Comparison of ENCODE assay signal across 8 mouse cellular contexts in genomic region chr19:52992880-52993440, GRCm38 (mm10). TPM values are rescaled to one million over a fixed set of nuclear protein-coding genes. Genes with fewer than 3 reads are reported as not detected.
DNase-seq lines count a peak whose midpoint lies in the region; ATAC-seq and TF ChIP-seq lines count a peak whose summit lies in the region.

No protein-coding gene starts in this region.

- peak; percentile 21 for DNase-seq in thymus, postnatal 14 days
- DNase-seq in thymus, adult 18-20 months = no peak
- DNase-seq in hindbrain, embryonic 11.5 days (ENCODE audit: low spot score) = peak; percentile 67
- peak; percentile 56 for DNase-seq in layer of hippocampus, adult 9-10 months (ENCODE audit: low spot score)
- DNase-seq in splenic B cell, adult 2 months (ENCODE audit: low read depth, low spot score) = peak; percentile 34
- no peak for DNase-seq in adrenal gland, postnatal 4 days (ENCODE audit: low spot score in 2 of 2)

- TF ChIP-seq POLR2A in cortical plate, adult 2 months (IDR thresholded peaks at IDR 0.05; ENCODE audit: extremely low read depth, insufficient read depth, low read length) = no peak

- no peak overlapping the region for H3K9ac ChIP-seq in hindbrain, embryonic 11.5 days (ENCODE audit: low read depth, low read length)

- H3K27me3 ChIP-seq in hindbrain, embryonic 11.5 days (ENCODE audit: control insufficient read depth, insufficient read depth, low read length) = no peaks in the 10 kb centered on the region
- no peaks in the 10 kb centered on the region for H3K27me3 ChIP-seq in splenic B cell, adult 2 months (ENCODE audit: control insufficient read depth, insufficient read depth, low read length, poor library complexity, severe bottlenecking)

- H3K27ac ChIP-seq in cortical plate, adult 2 months (ENCODE audit: insufficient read depth, low read length) = no peak overlapping the region
- H3K27ac ChIP-seq in hindbrain, embryonic 11.5 days (ENCODE audit: low read depth, low read length) = no peak overlapping the region

- H3K4me2 ChIP-seq in hindbrain, embryonic 11.5 days (replicated peaks; ENCODE audit: low read depth, low read length) = no peak overlapping the region

- H3K4me1 ChIP-seq in cortical plate, adult 2 months (ENCODE audit: control insufficient read depth, insufficient read depth, low read length) = no peaks in the 10 kb centered on the region
- H3K4me1 ChIP-seq in hindbrain, embryonic 11.5 days (replicated peaks; ENCODE audit: control insufficient read depth, insufficient read depth, low read length) = no peaks in the 10 kb centered on the region

- H3K4me3 ChIP-seq in cortical plate, adult 2 months (ENCODE audit: insufficient read depth, low read length) = no peak overlapping the region
- no peak overlapping the region for H3K4me3 ChIP-seq in hindbrain, embryonic 11.5 days (ENCODE audit: low read depth, low read length)

- no peaks in the 10 kb centered on the region for H3K9me3 ChIP-seq in hindbrain, embryonic 11.5 days (ENCODE audit: control insufficient read depth, low read length)

- TF ChIP-seq CTCF in cortical plate, adult 2 months (IDR thresholded peaks at IDR 0.05; ENCODE audit: extremely low read depth, insufficient read depth, low read length) = peak; percentile 73

- H3K36me3 ChIP-seq in hindbrain, embryonic 11.5 days (ENCODE audit: control insufficient read depth, insufficient read depth, low read length) = 0 out of 2 replicates have a peak, but pooled peaks cover 3% of the 10 kb centered on the region
- H3K36me3 ChIP-seq in splenic B cell, adult 2 months (ENCODE audit: control insufficient read depth, insufficient read depth, low read length, poor library complexity, severe bottlenecking) = peaks cover 12% of the 10 kb centered on the region

- 73% methylated on average over 11 of the region's 11 CpGs for WGBS in hindbrain, embryonic 11.5 days

- ATAC-seq in hindbrain, embryonic 11.5 days (ENCODE audit: low FRiP score) = peak; percentile 71
- peak; percentile 93 for ATAC-seq in megakaryocyte progenitor cell, adult 5-6 weeks (replicated peaks; ENCODE audit: poor library complexity)

RNA-seq across cellular contexts. Expression of gene Xpnpep1, which starts 47.1 kb away (rescaled TPM):
- 51.4 and 52.9 TPM in 2 replicates for polyA plus RNA-seq in cortical plate, adult 2 months (2012; rRNA removed)
- polyA plus RNA-seq in hindbrain, embryonic 11.5 days (2014; fragmentation: Nextera tagmentation; extraction: Ambion mirVana) = 132 and 163 TPM in 2 replicates
- 55.6 and 57.3 TPM in 2 replicates for total RNA-seq in megakaryocyte progenitor cell, adult 5-6 weeks (2015)
- total RNA-seq in megakaryocyte progenitor cell, adult 5-6 weeks (2017) = 46.9 and 62.8 TPM in 2 replicates
- total RNA-seq in adrenal gland, postnatal 4 days (2021) = 100 to 1,000 TPM; 112 to 117 TPM

Comparison
In these comparisons a context has a peak if more than half of its experiments do, and no peak if none do; other contexts are left out.
1. DNase-seq: peak in thymus, postnatal 14 days (single experiment), hindbrain, embryonic 11.5 days (single experiment), layer of hippocampus, adult 9-10 months (single experiment) and splenic B cell, adult 2 months (single experiment); none in thymus, adult 18-20 months (0 of 2) and adrenal gland, postnatal 4 days (0 of 2).